Mouse (Mus musculus) MEL (cell line): ENCODE measurements around the gene Hsdl2. TPM values are rescaled to one million over a fixed set of nuclear protein-coding genes. Genes with fewer than 3 reads are reported as not detected.
A peak's percentile ranks its signal among the peaks of the same experiment; 100 is the strongest.

Experiments
- DNase-seq: peaks from one replicate; pipeline ENCODE4 v3.0.0; 2011; ENCODE audit warnings: low read depth, low spot score
- H3K27ac ChIP-seq: 2 replicates; pipeline ENCODE4 v1.5.1; 2012; ENCODE audit warnings: low read depth, mild to moderate bottlenecking, control low read depth, low read length, moderate library complexity; ENCODE audit not compliant: control insufficient read depth
- H3K27me3 ChIP-seq, 2 experiments: fragments of 150-350 bp in 1 of 2; sonication (generic) in 1 of 2; 2 replicates each; pipeline ENCODE4 v1.6.1; 2012; ENCODE audit warnings: low read length in 2 of 2, mild to moderate bottlenecking in 2 of 2, improper control_type of control experiment in 1 of 2, moderate library complexity in 1 of 2; ENCODE audit not compliant: insufficient read depth in 2 of 2, control insufficient read depth in 1 of 2
- H3K36me3 ChIP-seq, 2 experiments: 2 replicates each; pipeline ENCODE4 v1.6.1; 2012 to 2014; ENCODE audit warnings: low read length in 2 of 2, improper control_type of control experiment in 1 of 2, inconsistent platforms in 1 of 2, mild to moderate bottlenecking in 1 of 2; ENCODE audit not compliant: insufficient read depth in 2 of 2, control insufficient read depth in 1 of 2
- H3K4me1 ChIP-seq, 2 experiments: fragments of 150-350 bp in 1 of 2; sonication (generic) in 1 of 2; 2 replicates each; pipeline ENCODE4 v1.6.1; 2012; ENCODE audit warnings: low read length in 2 of 2, improper control_type of control experiment in 1 of 2, mild to moderate bottlenecking in 1 of 2; ENCODE audit not compliant: insufficient read depth in 2 of 2, control insufficient read depth in 1 of 2
- H3K4me3 ChIP-seq, 2 experiments: fragments of 150-350 bp in 1 of 2; sonication (generic) in 1 of 2; 2 replicates each; pipeline ENCODE4 v1.5.1; 2012; ENCODE audit warnings: low read depth in 2 of 2, low read length in 2 of 2, mild to moderate bottlenecking in 2 of 2, moderate library complexity in 2 of 2, control low read depth in 1 of 2, improper control_type of control experiment in 1 of 2; ENCODE audit not compliant: control insufficient read depth in 1 of 2, insufficient read depth in 1 of 2
- H3K79me2 ChIP-seq: 2 replicates; pipeline ENCODE4 v1.6.1; 2012; ENCODE audit warnings: mild to moderate bottlenecking, low read length, moderate library complexity; ENCODE audit not compliant: control insufficient read depth, poor library complexity, insufficient read depth
- H3K9ac ChIP-seq: 2 replicates; pipeline ENCODE4 v1.6.1; 2012; ENCODE audit warnings: low read depth, mild to moderate bottlenecking, control low read depth, low read length, moderate library complexity; ENCODE audit not compliant: control insufficient read depth, poor library complexity, severe bottlenecking
- H3K9me3 ChIP-seq: fragments of 150-350 bp; sonication (generic); replicated peaks from 2 replicates; pipeline ENCODE4 v1.6.1; 2012; ENCODE audit warnings: mild to moderate bottlenecking, low read length, improper control_type of control experiment, moderate library complexity; ENCODE audit not compliant: insufficient read depth
- BHLHE40 ChIP-seq: IDR thresholded peaks from 2 replicates; pipeline ENCODE4 v1.6.1; 2012; ENCODE audit warnings: low read depth, mild to moderate bottlenecking, inconsistent platforms, low read length, improper control_type of control experiment, borderline replicate concordance
- CHD1 ChIP-seq: IDR thresholded peaks from 2 replicates; pipeline ENCODE4 v1.6.1; 2012; ENCODE audit warnings: low read depth, mild to moderate bottlenecking, inconsistent platforms, low read length, improper control_type of control experiment
- CHD2 ChIP-seq: IDR thresholded peaks from 2 replicates; pipeline ENCODE4 v1.6.1; 2011; ENCODE audit warnings: low read length, improper control_type of control experiment
- CTCF ChIP-seq, 3 experiments: IDR thresholded peaks in 2 of 3; conservative IDR thresholded peaks in 1 of 3; 2 replicates each; pipeline ENCODE4 v1.5.1; 2011 to 2012; ENCODE audit warnings: low read length in 3 of 3, low read depth in 2 of 3, mild to moderate bottlenecking in 2 of 3, improper control_type of control experiment in 1 of 3, inconsistent platforms in 1 of 3, mixed read lengths in 1 of 3, moderate library complexity in 1 of 3; ENCODE audit not compliant: control insufficient read depth in 1 of 3, insufficient read depth in 1 of 3, poor library complexity in 1 of 3, severe bottlenecking in 1 of 3
- E2F4 ChIP-seq: IDR thresholded peaks from 2 replicates; pipeline ENCODE4 v1.6.1; 2011; ENCODE audit warnings: low read depth, low read length, improper control_type of control experiment, borderline replicate concordance
- ELF1 ChIP-seq: IDR thresholded peaks from 2 replicates; pipeline ENCODE4 v1.6.1; 2014; ENCODE audit warnings: low read depth, mild to moderate bottlenecking, inconsistent platforms, low read length, improper control_type of control experiment, moderate library complexity
- EP300 ChIP-seq, 2 experiments: IDR thresholded peaks; 2 replicates each; pipeline ENCODE4 v1.6.1; 2011; ENCODE audit warnings: improper control_type of control experiment in 2 of 2, low read length in 2 of 2, low read depth in 1 of 2, mild to moderate bottlenecking in 1 of 2
- ETS1 ChIP-seq: IDR thresholded peaks from 2 replicates; pipeline ENCODE4 v1.6.1; 2012; ENCODE audit warnings: low read depth, mild to moderate bottlenecking, inconsistent platforms, low read length, improper control_type of control experiment, moderate library complexity
- GABPA ChIP-seq: IDR thresholded peaks from 2 replicates; pipeline ENCODE4 v1.6.1; 2012; ENCODE audit warnings: low read depth, mild to moderate bottlenecking, inconsistent platforms, low read length, improper control_type of control experiment, moderate library complexity
- HCFC1 ChIP-seq: IDR thresholded peaks from 2 replicates; pipeline ENCODE4 v1.6.1; 2012; ENCODE audit warnings: low read depth, mild to moderate bottlenecking, inconsistent platforms, low read length, improper control_type of control experiment, moderate library complexity
- JUND ChIP-seq: IDR thresholded peaks from 2 replicates; pipeline ENCODE4 v1.6.1; 2011; ENCODE audit warnings: low read depth, mild to moderate bottlenecking, improper control_type of control experiment, low read length
- KAT2A ChIP-seq: conservative IDR thresholded peaks from 2 replicates; pipeline ENCODE4 v1.6.1; 2012; ENCODE audit warnings: low read depth, low read length, improper control_type of control experiment, inconsistent platforms
- MAFK ChIP-seq: IDR thresholded peaks from 2 replicates; pipeline ENCODE4 v1.6.1; 2011; ENCODE audit warnings: low read depth, mild to moderate bottlenecking, low read length, improper control_type of control experiment, borderline replicate concordance
- MAX ChIP-seq: IDR thresholded peaks from 2 replicates; pipeline ENCODE4 v1.6.1; 2011; ENCODE audit warnings: low read length, improper control_type of control experiment
- MAZ ChIP-seq: IDR thresholded peaks from 2 replicates; pipeline ENCODE4 v1.6.1; 2012; ENCODE audit warnings: low read depth, mild to moderate bottlenecking, inconsistent platforms, low read length, improper control_type of control experiment
- MXI1 ChIP-seq: IDR thresholded peaks from 2 replicates; pipeline ENCODE4 v1.6.1; 2011; ENCODE audit warnings: mild to moderate bottlenecking, low read depth, low read length, improper control_type of control experiment
- MYB ChIP-seq: IDR thresholded peaks from 2 replicates; pipeline ENCODE4 v1.6.1; 2011; ENCODE audit warnings: mild to moderate bottlenecking, low read depth, low read length, improper control_type of control experiment
- MYC ChIP-seq: IDR thresholded peaks from 2 replicates; pipeline ENCODE4 v1.6.1; 2011; ENCODE audit warnings: low read depth, mild to moderate bottlenecking, low read length, improper control_type of control experiment, moderate library complexity
- NRF1 ChIP-seq: IDR thresholded peaks from 2 replicates; pipeline ENCODE4 v1.6.1; 2014; ENCODE audit warnings: low read depth, mild to moderate bottlenecking, inconsistent platforms, low read length, improper control_type of control experiment, moderate library complexity; ENCODE audit not compliant: poor library complexity, insufficient read depth, severe bottlenecking
- POLR2A ChIP-seq, 2 experiments: IDR thresholded peaks; 2 replicates each; pipeline ENCODE4 v1.6.1; 2011 to 2012; ENCODE audit warnings: low read length in 2 of 2, mild to moderate bottlenecking in 2 of 2, control low read depth in 1 of 2, improper control_type of control experiment in 1 of 2, low read depth in 1 of 2, moderate library complexity in 1 of 2; ENCODE audit not compliant: control insufficient read depth in 1 of 2, insufficient read depth in 1 of 2, poor library complexity in 1 of 2
- POLR2AphosphoS2 ChIP-seq: IDR thresholded peaks from 2 replicates; pipeline ENCODE4 v1.6.1; 2011; ENCODE audit warnings: low read length, improper control_type of control experiment
- POLR2AphosphoS5 ChIP-seq: IDR thresholded peaks from 2 replicates; pipeline ENCODE4 v1.6.1; 2012; ENCODE audit warnings: low read depth, borderline replicate concordance, mild to moderate bottlenecking, inconsistent platforms, low read length, moderate library complexity, mixed read lengths
- RCOR1 ChIP-seq: IDR thresholded peaks from 2 replicates; pipeline ENCODE4 v1.6.1; 2012; ENCODE audit warnings: low read depth, mild to moderate bottlenecking, inconsistent platforms, low read length, improper control_type of control experiment
- SIN3A ChIP-seq: IDR thresholded peaks from 2 replicates; pipeline ENCODE4 v1.6.1; 2012; ENCODE audit warnings: low read length, improper control_type of control experiment, inconsistent platforms
- SMC3 ChIP-seq: IDR thresholded peaks from 2 replicates; pipeline ENCODE4 v1.6.1; 2011; ENCODE audit warnings: low read depth, low read length, improper control_type of control experiment
- TBP ChIP-seq: IDR thresholded peaks from 2 replicates; pipeline ENCODE4 v1.8.0; 2011; ENCODE audit warnings: low read depth, low read length, improper control_type of control experiment
- TCF12 ChIP-seq: IDR thresholded peaks from 2 replicates; pipeline ENCODE4 v1.6.1; 2014; ENCODE audit warnings: low read depth, mild to moderate bottlenecking, inconsistent platforms, low read length, improper control_type of control experiment, moderate library complexity
- ZC3H11A ChIP-seq: IDR thresholded peaks from 2 replicates; pipeline ENCODE4 v1.6.1; 2012; ENCODE audit warnings: low read depth, mild to moderate bottlenecking, inconsistent platforms, low read length, improper control_type of control experiment
- ZNF384 ChIP-seq: IDR thresholded peaks from 2 replicates; pipeline ENCODE4 v1.6.1; 2012; ENCODE audit warnings: low read depth, mild to moderate bottlenecking, inconsistent platforms, low read length, improper control_type of control experiment
- polyA plus RNA-seq, 2 experiments: library from polyadenylated mRNA; stranded (reverse) in 1 of 2; unstranded in 1 of 2; fragments of >175 nt in 1 of 2; fragments of >200 nt in 1 of 2; gene quantifications; 2 replicates each; pipeline versions ENCODE4 v1.2.1 to v1.2.4; 2012; ENCODE audit warnings: low replicate concordance in 2 of 2, low read depth in 1 of 2; ENCODE audit not compliant: insufficient read length in 2 of 2, insufficient read depth in 1 of 2, missing spikeins in 1 of 2
- total RNA-seq: library from RNA; depleted of rRNA; stranded (reverse); fragments of 300-350 nt; gene quantifications from 2 replicates; pipeline ENCODE4 v1.2.3, GENCODE M21; 2012

Hsdl2 gene
- total and polyA plus RNA-seq, 3 experiments: 8.4 to 15.0 TPM; not detected in 1

DNA sequence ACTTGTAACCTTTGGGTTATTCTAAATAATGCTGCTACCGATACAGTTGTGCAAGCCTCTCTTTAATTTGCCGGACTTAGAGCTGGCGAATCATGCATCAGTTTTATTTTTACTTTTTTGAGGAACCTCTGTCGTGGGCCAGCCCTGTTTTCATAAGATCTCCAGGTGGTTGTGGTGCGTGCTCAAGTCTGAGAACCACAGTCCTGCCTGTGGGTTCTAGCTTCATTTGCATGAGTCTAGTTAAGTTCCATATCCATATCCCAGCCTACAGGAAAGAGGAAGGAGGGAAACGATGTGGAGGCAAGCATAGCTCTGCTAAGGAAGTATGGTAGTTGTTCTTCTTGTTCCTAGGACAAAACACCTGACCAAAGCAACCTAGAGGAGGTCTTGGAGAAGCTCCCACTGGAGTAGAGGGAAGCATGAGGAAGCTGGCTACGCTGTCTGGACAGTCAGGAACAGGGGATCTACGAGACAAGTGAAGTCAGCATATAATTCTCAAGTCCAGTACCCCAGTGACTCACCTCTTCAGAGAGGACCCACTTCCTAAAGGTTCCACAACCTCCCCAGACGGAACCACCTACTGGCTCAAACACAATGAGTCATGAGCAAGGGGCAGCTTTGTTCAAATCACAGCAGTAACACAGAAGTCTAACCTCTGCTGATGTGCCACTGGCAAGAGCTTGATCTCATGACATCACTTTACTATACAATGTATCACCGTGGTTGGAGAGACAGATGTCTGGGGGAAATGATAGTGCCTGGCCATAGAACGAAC is 6.0 kb upstream of the Hsdl2 start:
- H3K79me2 ChIP-seq: no peaks in the 10 kb centered on the region
- peaks cover 0 to 8% of the 10 kb centered on the region in 2 experiments; a peak in 2 of 4 replicates for H3K4me1 ChIP-seq
- H3K9me3 ChIP-seq: no peaks in the 10 kb centered on the region
- H3K4me3 ChIP-seq: no peak overlapping the region
- no peak for DNase-seq
- peaks cover 0 to 9% of the 10 kb centered on the region in 2 experiments; a peak in 2 of 4 replicates for H3K36me3 ChIP-seq
- H3K27me3 ChIP-seq: no peaks in the 10 kb centered on the region
- TF ChIP-seq ZC3H11A: no peak
- TF ChIP-seq HCFC1: no peak
- no peak for TF ChIP-seq MAX
- TF ChIP-seq EP300 (IDR thresholded peaks at IDR 0.05; ENCODE audit: low read depth in 1 of 2, low read length in 2 of 2): no peak
- TF ChIP-seq KAT2A: no peak
- no peak for TF ChIP-seq GABPA
- no peak for TF ChIP-seq CTCF (IDR thresholded peaks at IDR 0.05 in 2 of 3, conservative IDR thresholded peaks at IDR 0.05 in 1 of 3; ENCODE audit: control insufficient read depth in 1 of 3, insufficient read depth in 1 of 3, low read depth in 2 of 3, low read length in 3 of 3, poor library complexity in 1 of 3, severe bottlenecking in 1 of 3)
- TF ChIP-seq CHD1: no peak
- no peak for TF ChIP-seq MAFK
- TF ChIP-seq MYC: no peak
- TF ChIP-seq MYB: no peak
- no peak for TF ChIP-seq POLR2AphosphoS2
- no peak for TF ChIP-seq CHD2
- TF ChIP-seq MAZ: no peak
- TF ChIP-seq SIN3A: no peak
- no peak for TF ChIP-seq POLR2AphosphoS5
- no peak for TF ChIP-seq TCF12
- H3K9ac ChIP-seq: no peak overlapping the region
- H3K27ac ChIP-seq: no peak overlapping the region

DNA sequence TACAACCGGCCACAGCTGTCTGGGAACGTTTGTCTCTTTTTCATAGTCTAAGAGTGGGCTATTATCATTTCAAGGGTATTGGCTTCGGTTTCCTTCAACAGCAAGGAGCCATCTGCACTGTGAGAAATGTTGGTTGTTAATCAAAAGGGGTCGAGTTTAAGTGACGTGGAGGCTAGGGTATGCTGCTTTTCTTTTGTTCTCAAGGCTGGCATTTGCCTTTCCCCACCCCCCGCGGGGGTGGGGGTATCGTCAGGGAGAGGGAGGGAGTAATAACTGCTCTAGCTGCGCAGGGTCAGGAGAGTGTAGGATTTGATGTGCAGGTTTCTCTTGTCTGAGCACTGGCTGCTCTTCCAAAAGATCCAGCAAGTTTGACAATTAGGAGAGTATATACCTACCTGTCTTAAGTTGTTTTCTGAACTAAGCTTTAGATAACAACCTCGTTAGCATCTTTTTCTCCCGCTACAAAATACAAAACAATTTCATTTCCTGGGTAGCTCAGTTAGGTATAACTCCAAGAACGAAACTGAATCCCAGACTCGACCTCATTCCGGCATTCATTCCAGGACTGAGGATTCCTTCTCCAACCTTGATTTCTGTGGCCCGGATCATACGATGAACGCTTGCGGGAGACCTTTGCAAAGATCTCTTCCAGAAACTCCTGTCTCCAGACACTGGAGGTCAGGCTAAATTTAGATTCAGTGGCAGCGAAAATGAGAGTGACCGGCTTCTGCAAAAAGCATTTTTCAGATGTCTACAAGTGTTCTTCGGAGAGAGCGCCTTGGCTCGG is 675 bp upstream of the Hsdl2 start:
- H3K27ac ChIP-seq: peak overlapping the region; percentile 58
- DNase-seq: peak; percentile 79
- peaks cover 0 to 3% of the 10 kb centered on the region in 2 experiments; a peak in 2 of 4 replicates for H3K36me3 ChIP-seq
- no peaks in the 10 kb centered on the region for H3K27me3 ChIP-seq
- no peaks in the 10 kb centered on the region for H3K9me3 ChIP-seq
- H3K4me3 ChIP-seq: peak overlapping the region; percentile 75 to 94
- H3K9ac ChIP-seq: peak overlapping the region; percentile 63
- no peaks in the 10 kb centered on the region; a peak in 1 of 4 replicates for H3K4me1 ChIP-seq
- no peaks in the 10 kb centered on the region; the same call in 1 of the 2 replicates for H3K79me2 ChIP-seq
- TF ChIP-seq POLR2A (IDR thresholded peaks at IDR 0.05; ENCODE audit: control insufficient read depth in 1 of 2, insufficient read depth in 1 of 2, low read depth in 1 of 2, low read length in 2 of 2, poor library complexity in 1 of 2): no peak
- TF ChIP-seq ZNF384: no peak
- no peak; the same call in 1 of the 2 replicates for TF ChIP-seq SMC3
- TF ChIP-seq MAZ: peak; percentile 98
- no peak for TF ChIP-seq RCOR1
- TF ChIP-seq MXI1: no peak; the same call in 1 of the 2 replicates
- TF ChIP-seq BHLHE40: no peak
- no peak for TF ChIP-seq TBP
- TF ChIP-seq ELF1: no peak
- no peak for TF ChIP-seq TCF12
- TF ChIP-seq KAT2A: no peak
- no peak for TF ChIP-seq E2F4
- no peak for TF ChIP-seq MAX
- no peak for TF ChIP-seq JUND
- peak; percentile 61 for TF ChIP-seq NRF1
- peak; percentile 34; the same call in 1 of the 2 replicates for TF ChIP-seq ETS1
- TF ChIP-seq ZC3H11A: no peak
- TF ChIP-seq EP300 (IDR thresholded peaks at IDR 0.05; ENCODE audit: low read depth in 1 of 2, low read length in 2 of 2): no peak
- TF ChIP-seq CHD2: no peak
